Mouse (Mus musculus): ENCODE data around the gene Akap6.
A peak's percentile ranks its signal among the peaks of the same experiment; 100 is the strongest.

The Akap6 gene

DNA sequence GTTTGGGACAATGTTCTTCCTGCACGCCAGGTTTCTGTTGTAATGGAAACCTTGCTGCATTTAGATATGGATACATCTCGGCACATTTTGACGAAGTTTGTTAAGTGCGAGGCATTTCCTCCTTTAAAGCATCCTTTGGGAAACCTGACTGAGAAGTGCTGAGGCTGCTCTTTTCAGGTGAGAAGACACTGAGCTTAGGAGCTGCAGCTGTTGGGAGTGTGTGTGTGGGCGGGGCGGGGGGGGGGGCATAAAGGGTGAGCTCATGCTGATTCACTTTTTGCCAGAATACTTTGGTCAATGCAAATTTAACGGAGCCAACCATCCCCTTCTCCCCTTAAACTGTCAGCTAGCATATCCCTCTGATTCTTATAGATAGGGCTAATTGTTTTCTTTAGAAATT, 81.9 kb downstream of the Akap6 start:
- DNase-seq (ENCODE audit: low spot score) = no peak

DNA sequence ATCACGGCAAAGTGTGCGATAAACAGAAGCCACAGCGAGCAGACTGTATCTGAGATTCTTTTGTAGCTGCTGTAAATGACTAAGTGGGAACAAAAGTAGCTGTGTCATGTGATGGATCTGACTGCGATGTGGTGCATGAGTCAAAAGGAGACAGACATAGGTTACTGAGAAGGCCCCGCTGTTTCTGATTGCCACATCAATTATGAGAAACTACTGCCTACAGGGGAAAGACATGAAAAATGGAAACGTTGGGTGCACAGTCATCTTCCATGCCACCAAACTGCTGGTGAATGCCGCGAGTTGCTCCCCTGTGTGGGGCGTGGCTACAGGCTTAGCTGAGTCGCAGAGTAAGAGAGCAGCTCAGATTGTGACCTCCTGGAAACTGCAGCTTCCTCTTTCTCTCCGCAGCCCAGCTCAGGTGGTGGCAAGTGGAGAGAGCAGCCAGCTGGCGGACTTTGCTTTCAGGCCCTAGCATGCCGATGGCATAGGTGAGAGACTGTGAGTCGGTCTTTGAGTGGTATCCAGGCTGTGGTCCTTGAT, 83.8 kb downstream of the Akap6 start:
- DNase-seq (ENCODE audit: low spot score) = no peak

DNA sequence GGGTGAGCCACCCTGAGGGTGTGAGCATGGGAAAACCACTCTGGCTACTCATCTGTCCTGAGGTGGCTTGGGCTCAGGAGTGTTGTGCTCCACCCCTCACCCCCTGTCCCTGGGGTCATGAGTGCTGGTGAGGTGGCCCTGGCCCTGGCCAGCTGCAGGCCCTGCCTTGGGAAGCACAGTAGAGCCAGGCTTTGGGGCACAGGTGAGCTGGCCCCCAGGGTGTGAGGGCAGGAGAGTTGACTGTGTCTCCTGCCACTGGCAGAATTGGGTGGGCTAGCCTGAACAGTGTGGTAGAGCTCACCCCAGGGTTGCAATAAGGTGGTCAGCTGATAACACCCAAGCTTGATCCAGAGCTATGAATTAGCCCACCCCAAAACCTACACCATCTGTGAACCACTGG, 86.0 kb downstream of the Akap6 start:
- DNase-seq (ENCODE audit: low spot score) = no peak

DNA sequence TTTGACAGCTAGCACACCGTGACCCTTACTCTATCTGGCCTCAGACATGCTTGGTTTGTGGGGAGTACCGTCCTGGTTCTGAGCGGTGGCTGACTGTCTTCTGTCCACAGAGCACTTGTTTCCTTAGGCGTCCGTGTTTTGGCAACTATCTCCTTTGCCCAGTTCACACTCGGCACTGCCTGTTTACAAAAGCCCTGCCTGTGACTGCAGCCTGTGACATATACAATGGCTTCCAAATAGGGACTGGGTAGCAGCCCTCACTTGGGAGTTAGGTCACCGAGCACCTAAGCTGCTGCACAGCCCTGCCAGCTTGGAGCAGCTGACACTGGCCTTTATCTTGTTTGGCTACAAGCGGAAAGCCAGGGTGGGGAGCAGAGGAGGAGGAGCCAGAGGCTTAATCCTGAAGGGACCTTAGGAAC, 91.2 kb downstream of the Akap6 start:
- DNase-seq (ENCODE audit: low spot score) = no peak

DNA sequence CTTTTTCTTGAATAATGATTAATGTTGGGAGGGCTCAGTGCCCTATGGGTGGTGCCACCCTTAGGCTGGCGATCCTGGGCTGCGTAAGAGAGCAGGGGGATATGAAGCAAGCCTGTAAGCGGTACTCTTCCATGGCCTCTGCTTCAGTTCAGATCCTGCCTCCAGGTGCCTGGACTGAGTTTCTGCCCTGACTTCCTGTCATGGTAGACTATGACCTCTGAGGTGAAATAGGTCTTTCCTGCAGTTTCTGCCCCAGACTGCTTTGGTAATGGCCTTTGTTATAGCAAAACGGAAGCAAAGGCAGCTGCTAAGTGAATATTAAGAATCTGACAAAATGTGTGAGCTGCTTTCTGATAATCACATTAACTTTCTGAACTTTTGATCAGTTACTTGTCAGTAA, 94.9 kb downstream of the Akap6 start:
- DNase-seq (ENCODE audit: low spot score) = no peak

DNA sequence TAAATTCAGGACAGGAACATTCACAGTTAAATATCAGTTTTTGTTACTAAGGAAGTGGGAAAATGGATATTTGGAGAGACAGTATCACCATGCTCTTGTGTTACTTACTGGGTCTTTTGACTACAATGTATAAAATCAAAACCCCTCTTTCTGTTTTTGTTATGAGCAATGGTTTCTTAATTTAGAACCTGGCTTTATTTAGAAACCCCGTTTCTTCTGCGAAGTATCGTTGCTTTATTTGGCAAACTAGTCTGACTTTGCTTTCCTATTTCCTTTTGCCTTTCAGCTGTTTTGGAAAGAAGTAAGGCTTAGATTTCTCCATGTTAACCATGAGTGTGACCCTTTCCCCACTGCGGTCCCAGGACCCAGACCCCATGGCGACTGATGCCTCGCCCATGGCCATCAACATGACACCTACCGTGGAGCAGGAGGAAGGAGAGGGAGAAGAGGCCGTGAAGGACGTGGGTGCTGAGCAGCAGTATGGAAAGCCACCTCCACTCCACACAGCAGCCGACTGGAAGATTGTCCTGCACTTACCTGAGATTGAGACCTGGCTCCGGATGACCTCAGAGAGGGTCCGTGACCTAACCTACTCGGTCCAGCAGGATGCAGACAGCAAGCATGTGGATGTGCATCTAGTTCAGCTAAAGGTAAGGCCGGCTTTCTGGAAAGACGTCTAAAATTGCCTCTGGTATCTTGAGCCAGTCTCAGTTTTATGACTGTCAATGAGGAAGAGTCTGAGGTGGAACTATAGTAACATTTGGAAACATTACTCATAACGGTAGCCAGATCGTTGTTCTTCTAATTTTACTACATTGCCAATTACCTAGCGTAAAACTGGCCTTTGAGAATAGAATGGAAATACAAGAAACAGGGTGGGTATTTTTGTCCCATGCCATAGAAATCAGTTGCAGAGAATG, 96.6 kb downstream of the Akap6 start:
- DNase-seq (ENCODE audit: low spot score) = no peak

DNA sequence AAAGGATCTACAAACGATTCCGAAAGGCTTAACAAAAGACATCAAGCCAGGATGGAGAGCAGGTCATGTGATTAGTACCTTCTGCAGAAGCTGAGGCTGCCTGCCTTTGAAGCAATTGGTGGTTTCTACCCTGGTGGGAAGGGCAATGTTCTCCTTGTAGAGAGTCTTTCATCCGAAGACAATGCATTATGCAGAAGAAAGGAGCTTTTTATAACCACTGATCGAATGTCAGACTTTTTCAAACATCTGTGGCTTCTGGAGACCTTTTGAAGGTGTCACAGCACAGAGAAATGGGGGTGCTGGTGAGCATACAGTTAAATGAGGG, 97.2 kb downstream of the Akap6 start:
- no peak for DNase-seq (ENCODE audit: low spot score)

DNA sequence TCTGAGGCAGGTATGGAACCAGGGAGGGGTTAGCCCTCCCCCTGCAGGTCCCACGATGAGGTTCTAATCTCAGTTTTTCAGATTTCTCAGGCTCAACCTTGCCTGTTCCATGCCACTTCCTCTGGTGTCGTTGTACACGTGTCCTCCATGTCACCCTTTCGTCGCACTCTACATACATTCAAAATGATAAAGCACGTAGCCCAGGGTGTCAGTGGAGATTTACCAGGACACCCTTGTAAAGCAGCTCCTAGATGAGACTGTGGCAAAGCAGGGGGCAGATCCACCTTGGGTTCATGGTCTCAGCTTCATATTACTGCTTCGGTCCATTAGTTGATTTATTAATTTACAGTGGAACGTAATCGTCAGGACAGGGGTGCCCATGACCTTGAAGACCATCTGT, 100.5 kb downstream of the Akap6 start:
- DNase-seq (ENCODE audit: low spot score) = no peak

DNA sequence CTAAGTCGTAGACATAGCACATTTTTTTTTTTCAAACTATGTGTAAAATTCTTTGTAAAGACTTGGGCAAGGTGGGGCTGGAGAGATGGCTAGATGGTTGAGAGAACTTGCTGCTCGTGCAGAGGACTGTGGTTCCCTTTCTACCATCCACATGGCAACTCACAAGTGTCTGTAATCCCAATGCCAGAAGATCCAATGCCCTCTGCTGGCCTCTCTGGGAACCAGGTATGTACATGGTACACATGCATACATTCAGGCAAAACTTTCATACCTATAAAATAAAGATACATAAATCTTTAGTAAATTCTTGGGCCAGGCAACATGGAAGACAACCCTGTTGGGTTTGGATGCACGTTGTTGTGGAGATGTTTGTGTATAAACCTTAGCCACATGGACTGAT, 107.1 kb downstream of the Akap6 start:
- DNase-seq (ENCODE audit: low spot score) = no peak

DNA sequence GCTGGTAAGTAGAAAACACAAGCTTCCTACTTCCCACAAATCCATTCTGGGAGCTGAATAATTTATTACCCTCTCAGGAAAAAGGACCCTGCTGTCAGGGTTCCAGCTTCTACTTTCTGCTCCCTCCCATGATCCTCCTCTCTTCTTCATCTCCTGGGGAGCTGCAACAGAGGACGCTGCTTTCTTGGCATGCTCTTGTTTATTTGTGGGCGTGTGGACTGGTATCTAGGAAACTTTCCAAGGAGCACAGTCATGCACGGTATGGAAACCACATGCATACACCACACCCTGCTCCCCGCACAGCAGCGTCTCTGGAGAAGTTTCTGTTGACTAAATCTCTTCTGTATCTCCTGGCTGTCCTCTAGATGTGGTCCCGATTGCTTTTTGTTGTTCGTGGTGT, 119.4 kb downstream of the Akap6 start:
- no peak for DNase-seq (ENCODE audit: low spot score)

DNA sequence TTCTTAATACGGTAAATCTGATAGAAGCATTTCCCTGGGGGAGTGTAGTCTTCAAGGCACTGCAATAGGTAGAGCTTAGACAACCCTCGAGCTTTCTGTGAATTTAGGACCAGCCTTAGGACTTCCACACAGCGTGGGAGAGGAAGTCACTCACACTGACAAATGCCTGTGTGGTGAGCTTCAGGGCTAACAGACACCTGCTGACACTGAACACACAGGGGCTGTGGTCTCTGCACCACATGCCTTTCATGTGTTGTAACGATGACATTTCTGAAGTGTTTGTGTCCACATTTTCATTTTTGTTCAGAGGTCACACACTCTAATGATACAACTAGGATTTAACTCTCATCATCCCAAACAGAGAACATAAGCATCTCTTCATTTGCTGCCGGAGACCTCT, 125.6 kb downstream of the Akap6 start:
- DNase-seq (ENCODE audit: low spot score) = no peak

DNA sequence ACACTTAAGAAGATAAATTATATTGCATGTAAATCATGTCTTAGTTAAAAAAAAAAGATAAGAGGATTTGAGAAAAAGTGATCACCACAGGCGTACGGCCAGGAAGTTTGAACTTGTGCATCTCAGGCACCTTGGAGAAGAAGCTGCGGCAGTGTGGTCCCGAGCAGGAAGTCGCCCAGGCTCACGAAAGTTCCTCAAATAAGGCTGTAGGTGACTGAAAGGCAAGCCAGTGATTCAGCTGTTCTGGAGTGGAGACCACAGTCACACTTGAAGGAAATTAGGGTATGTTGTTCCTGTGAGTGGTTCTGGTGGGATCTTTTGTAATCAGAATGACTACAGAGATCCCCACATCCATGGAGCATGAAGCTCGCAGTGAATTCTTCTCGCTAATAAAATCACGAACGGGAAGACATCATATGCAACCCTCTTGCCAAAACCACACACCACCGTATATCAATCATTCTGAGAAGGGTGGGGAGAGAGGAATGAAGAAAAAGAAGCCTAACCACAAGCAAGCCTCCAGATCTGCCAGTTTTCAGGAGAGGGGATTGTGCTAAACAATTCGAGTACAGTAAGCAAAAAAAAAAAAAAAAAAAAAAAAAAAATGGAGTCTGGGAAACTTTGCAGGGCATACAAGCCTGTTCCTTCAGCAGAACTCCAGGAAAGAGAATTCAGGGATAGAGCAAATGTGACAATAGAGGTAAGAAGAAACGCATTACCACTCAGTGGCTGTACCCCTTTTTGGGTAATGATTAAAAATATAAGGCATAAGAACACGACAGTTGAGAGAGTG, 130.0 kb downstream of the Akap6 start:
- DNase-seq (ENCODE audit: low spot score) = no peak

DNA sequence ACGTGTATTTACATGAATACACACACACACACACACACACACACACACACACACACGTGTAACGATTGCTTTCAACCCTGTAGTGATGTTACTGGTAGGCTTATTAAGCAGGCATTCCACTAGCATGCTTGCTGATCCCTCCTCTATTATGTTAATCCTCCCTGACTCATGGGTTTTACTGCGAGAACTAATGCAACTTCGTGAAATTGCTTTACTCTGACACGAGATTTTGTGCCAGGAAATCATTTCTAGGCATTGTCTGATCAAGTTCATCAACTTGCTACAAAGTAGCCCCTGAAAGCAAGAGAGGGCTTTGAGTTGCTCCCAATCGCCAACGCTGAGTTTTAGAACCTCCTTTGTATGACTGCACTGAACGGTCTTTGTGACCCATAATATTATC, 132.6 kb downstream of the Akap6 start:
- no peak for DNase-seq (ENCODE audit: low spot score)

DNA sequence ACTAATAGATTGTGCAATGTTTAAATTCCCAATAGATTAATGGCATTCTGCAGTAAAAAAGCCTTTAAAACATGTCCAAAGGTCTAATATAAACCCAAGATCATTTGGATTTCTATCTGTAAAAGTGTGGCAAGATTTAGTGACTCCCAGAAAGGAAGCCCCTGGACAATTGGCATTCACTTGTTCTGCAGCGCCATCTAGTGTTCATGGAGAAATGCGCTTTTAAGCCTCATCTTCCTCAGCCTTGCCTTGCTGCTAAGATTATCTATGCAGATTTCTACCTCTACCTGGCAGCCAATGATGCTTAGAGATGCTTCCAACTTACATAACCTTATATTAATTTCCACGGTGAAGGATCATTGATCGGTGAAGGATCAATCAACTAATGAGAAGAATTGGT, 133.0 kb downstream of the Akap6 start:
- peak; percentile 63 for DNase-seq (ENCODE audit: low spot score)

DNA sequence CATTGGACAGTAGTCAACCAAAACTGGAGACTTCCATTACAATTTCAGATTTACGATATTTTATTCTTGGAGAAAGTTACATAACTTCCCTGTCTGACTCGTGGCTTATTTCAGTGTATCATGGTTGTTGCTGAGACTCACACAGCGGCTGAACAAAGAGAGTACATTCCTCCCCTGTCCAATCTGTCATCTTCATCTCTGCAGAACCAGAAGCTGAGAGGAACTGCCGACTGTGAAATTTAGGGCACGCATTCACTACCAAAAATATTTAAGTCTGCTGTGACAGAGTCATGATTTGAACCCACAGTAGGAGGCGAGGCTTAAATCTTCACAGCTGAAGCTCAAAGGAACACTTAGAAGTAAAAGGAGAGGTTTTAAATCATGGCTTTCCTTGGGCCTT, 134.0 kb downstream of the Akap6 start:
- DNase-seq (ENCODE audit: low spot score) = no peak

DNA sequence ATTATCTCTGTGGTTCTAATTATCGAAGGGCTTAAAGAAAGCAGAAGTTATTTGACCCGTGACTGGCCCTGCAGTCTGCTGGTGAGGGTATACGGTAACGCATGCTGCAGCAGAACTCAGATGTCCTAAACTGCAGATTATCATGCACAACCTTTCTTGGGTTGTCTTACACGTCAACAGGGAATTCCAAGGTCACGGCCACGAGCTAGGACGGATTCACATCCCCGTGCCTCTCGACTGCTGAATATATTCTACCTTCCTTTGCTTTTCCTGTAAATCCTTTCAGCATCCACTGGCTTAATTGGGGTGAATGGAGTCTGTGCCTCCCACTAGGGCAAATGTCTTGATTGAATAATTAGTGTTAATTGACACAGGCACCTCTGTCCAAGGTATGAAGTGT, 134.9 kb downstream of the Akap6 start:
- no peak for DNase-seq (ENCODE audit: low spot score)

DNA sequence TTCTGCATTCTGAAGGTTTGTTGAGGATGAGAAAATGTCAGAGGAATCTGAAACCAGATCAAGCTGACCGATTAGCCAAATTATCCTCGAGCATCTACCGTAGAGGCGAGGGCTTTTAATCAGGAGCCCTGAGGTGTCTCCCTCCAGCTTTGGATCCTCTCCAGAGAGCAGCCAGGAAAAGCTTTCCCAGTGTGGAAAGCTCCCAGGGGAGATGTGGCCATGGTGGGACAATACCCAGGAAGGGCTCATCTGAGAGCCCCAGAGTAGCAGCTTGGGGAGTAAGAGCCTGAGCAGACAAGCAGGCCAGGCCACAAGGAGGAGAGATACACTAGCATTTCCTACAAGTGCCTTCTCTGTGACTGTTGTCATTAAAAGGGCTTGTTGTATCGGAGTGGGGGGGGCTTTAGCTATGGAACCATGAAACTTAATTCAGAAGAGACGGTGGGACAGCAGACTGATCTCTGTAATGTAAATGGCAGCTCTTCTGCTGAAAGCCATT, 135.6 kb downstream of the Akap6 start:
- no peak for DNase-seq (ENCODE audit: low spot score)

DNA sequence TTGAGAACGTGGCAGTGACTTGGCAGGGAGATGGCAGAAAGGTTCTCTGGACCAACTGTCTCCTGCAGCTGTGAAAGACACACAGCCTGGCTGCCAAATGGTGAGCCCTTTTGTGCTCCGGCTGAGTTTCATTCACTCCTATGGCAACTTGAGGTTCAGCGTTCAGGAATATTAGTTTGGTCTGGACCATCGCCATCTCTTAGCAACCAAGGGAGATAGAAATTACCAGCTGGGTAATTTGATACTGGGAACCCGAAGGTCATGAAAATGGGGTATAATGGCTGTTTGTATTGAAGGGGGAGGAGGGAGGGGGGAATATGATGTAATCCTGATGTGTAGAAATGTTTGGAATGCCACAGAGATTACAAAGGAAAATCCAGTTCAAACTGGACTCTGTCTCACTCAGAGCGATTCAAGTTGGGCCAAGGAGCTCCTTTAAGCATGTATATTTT, 136.1 kb downstream of the Akap6 start:
- no peak for DNase-seq (ENCODE audit: low spot score)

DNA sequence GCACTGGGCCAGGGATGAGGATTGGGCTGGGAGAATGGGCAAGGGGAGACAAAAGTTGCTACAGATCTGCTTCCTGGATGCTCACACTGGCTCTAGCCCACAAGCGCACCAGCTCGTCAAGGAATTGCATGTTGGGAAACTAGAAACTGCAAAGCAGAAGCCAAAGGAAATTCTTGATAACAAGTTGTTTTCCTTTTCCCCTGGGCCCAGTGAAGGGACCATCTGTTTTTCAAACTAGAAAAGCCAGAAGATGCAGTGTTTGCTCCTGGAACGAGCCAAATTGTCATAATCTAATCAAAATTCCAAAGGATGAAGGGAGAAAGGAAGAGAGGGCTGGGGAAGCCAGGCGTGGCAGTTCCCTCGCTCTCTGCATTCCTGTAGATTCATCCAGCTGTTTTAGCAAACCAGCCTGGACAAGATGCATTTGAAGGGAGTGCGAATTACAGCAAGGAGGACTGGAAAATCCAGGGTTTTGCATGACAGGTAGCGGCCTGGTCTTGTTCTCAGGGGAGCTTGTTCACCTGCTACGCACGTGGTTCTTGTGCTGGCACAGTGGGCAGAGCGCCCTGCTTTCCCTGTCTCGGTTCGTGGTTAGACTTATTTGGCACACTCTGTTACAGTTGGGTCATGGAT, 136.8 kb downstream of the Akap6 start:
- no peak for DNase-seq (ENCODE audit: low spot score)

DNA sequence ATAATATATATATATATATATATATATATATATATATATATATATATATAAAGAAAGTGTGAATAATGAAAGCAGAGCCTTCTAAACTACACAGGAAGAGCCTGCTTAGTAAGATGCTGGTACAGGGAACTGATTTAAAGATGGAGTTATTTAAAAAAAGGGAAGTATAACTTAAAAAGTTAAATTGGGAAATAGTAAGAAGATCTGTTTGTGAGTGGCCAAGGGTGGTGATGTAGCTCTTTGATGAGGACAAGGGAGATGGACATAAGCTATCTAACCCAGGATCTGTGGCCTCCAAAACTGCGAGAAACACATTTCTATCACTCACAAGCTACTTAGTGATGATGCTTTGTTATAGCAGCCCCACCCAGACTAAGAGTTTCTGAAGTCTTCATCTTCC, 146.8 kb downstream of the Akap6 start:
- no peak for DNase-seq (ENCODE audit: low spot score)

DNA sequence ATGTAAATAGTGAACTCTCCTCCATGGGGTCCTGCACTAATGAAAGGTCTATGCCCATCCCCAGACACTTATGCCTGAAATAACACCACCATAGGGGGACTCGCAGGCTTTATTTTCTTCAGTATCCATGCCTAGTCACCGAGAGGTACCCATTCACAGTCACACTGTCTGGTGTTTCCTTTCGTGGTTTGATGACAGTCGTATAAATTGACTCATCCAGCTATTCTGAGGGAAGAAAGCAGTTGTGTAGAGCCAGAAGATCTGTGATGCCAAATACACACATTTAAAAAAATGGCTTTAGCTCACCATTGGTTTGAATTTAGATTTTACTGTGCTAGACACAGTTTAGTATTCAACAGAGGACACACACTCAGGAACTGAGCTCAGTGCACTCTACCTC, 147.8 kb downstream of the Akap6 start:
- no peak for DNase-seq (ENCODE audit: low spot score)

DNA sequence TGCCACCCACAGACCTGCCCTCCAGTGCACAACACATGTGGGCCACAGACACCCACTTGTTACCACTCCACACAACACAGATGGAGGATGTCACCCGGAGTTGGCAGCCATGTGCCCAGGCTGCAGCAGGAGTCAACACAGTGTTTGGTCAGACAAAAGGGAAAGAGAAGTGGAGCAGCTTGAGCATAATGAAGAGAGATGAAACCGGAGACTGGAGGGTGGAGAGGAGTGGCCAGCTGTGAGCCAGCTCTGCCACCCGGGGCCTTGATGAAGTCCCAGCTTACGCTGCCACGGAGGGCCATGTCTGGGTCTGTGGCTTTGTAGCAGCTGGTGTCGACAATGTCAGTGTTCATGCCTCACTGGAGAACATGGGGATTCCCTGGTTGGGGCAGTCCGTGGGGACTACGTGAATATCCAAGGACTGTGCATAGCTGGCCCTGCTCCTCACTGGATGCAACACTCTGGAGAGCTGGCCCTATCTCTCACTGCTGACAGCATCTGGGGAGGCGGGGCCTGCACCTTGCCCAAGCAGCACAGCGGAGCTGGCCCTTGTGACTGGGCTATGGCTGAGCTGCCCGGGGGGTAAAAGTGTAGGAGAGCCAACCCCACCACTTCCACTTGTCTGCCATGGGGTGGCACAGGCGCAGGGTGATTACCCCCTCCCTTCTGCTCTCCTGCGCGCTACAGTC, 148.8 kb downstream of the Akap6 start:
- DNase-seq (ENCODE audit: low spot score) = no peak
